Mouse (Mus musculus): ENCODE results near the gene Nrtn. TPM values are rescaled to one million over a fixed set of nuclear protein-coding genes. Genes with fewer than 3 reads are reported as not detected.

Gene Nrtn
- polyA plus RNA-seq, 1 experiment from 2014 or later = 2.9 TPM

DNA sequence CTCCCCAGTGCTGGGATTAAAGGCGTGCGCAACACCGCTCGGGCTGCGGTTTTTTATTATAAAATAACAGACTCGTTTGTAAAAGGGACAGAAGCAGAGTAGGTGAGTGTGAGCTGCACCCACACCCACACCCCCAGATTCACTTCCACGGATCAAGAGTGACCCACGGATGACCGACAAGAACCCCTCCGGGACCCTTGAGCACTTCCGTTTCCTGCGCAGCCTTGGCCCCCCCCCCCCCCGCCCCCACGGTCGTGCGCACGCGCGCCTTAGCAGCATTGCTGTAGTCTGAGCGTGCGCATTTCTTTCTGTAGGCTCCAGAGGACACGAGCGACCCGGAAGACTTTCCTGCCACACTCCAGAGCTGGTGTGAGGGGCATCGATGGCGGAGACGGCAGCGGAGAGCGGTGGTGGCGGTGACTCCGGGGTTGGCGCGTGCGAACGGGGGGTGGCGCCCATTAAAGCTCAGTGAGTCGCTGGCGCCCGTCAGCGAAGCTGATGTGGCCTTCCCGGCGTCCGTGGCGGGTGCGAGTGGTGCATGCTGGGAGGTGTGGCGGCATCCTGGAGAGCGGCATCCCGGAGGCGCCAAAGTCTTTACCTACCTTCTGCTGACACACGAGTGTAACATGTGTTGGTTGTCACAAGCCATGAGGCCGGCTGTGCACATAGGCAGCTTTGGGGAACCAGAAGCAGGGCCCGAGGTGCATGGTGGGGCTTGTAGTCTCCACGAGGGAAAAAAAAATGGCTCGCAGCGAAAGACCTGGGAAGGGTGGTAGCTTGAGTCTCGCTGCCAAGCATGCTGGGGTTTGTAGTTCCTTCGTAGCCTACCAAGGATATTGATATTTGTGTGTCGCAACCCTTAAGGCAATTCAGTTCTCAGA, 7.4 kb upstream of the Nrtn start, which contains the start of gene Dus3l:
TSS of gene Dus3l (plus strand) at position 284 of the 881 bp plus-strand sequence.
- Histone ChIP-seq H3K4me2 (ENCODE audit: low read depth, low read length) (peak within 1 kb of the TSS; percentile 67), H3K36me3 (ENCODE audit: control insufficient read depth, insufficient read depth, low read length) (peaks cover 26% of the 10 kb centered on the region), H3K4me1 (ENCODE audit: control insufficient read depth, insufficient read depth, low read length) (peaks cover 9% of the 10 kb centered on the region; the same call in 1 of the 2 replicates), H3K27me3 (ENCODE audit: control insufficient read depth, insufficient read depth, low read length) (peaks cover 2% of the 10 kb centered on the region), H3K4me3 (ENCODE audit: low read depth, low read length) (peak within 1 kb of the TSS; percentile 55), H3K27ac (ENCODE audit: low read depth, low read length) (peak within 1 kb of the TSS; percentile 93), H3K9me3 (ENCODE audit: control insufficient read depth, low read length) (no peaks in the 10 kb centered on the region), H3K9ac (replicated peaks; ENCODE audit: low read depth, low read length) (peak within 1 kb of the TSS; percentile 57)
- WGBS = 2% methylated on average over 55 of the region's 58 CpGs
- peak; percentile 83 for ATAC-seq (ENCODE audit: low read depth)

DNA sequence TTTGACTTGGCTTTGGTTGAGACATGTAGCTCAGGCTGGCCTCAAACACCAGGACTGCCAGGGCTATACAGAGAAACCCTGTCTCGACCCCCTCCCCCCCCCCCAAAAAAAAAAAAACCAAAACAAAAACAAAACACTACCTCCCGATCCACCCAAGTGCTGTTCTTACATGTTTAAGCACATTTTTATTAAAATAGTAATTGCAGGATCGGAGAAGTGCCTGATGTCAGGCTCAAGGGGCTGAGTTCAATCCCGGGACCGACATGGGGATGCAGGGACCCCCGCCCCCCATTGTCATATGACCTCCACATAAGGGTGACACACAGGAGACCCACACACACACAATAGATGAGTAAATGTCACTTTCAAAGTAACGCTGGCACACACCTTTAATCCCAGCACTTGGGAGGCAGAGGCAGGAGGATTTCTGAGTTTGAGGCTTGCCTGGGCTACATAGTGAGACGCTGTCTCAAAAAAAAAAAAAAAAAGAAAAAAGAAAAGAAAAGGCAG, 6.5 kb upstream of the Nrtn start:
- Histone ChIP-seq H3K4me1 (ENCODE audit: control insufficient read depth, insufficient read depth, low read length) (peaks cover 9% of the 10 kb centered on the region; the same call in 1 of the 2 replicates), H3K9ac (replicated peaks; ENCODE audit: low read depth, low read length) (no peak overlapping the region)
- WGBS = 77% methylated on average over 8 of the region's 8 CpGs

GRCm38 (mm10) chr17:56762769-56763731, 5.7 kb upstream of the Nrtn start:
- H3K4me3 ChIP-seq (ENCODE audit: low read depth, low read length) = no peak overlapping the region
- peak overlapping the region; percentile 71; the same call in 1 of the 2 replicates for H3K4me2 ChIP-seq (ENCODE audit: low read depth, low read length)
- H3K9me3 ChIP-seq (ENCODE audit: control insufficient read depth, low read length) = no peaks in the 10 kb centered on the region
- H3K36me3 ChIP-seq (ENCODE audit: control insufficient read depth, insufficient read depth, low read length) = peaks cover 12% of the 10 kb centered on the region
- H3K27me3 ChIP-seq (ENCODE audit: control insufficient read depth, insufficient read depth, low read length) = peaks cover 4% of the 10 kb centered on the region
- WGBS = 52% methylated on average over 27 of the region's 27 CpGs
- H3K27ac ChIP-seq (ENCODE audit: low read depth, low read length) = peak overlapping the region; percentile 94
- peaks cover 9% of the 10 kb centered on the region; the same call in 1 of the 2 replicates for H3K4me1 ChIP-seq (ENCODE audit: control insufficient read depth, insufficient read depth, low read length)
- no peak; the same call in 1 of the 2 replicates for ATAC-seq (ENCODE audit: low read depth)
- H3K9ac ChIP-seq (replicated peaks; ENCODE audit: low read depth, low read length) = no peak overlapping the region; the same call in 1 of the 2 replicates

More for the DNA sequence above, 6.5 kb upstream of the Nrtn start:
- peak overlapping the region; percentile 55; the same call in 1 of the 2 replicates for H3K4me3 ChIP-seq (ENCODE audit: low read depth, low read length)
- peak overlapping the region; percentile 45 for H3K4me2 ChIP-seq (ENCODE audit: low read depth, low read length)
- no peaks in the 10 kb centered on the region for H3K9me3 ChIP-seq (ENCODE audit: control insufficient read depth, low read length)
- H3K27me3 ChIP-seq (ENCODE audit: control insufficient read depth, insufficient read depth, low read length) = peaks cover 2% of the 10 kb centered on the region
- H3K36me3 ChIP-seq (ENCODE audit: control insufficient read depth, insufficient read depth, low read length) = peaks cover 19% of the 10 kb centered on the region
- H3K27ac ChIP-seq (ENCODE audit: low read depth, low read length) = no peak overlapping the region
- no peak for ATAC-seq (ENCODE audit: low read depth)

GRCm38 (mm10) chr17:56761991-56762410, 4.7 kb upstream of the Nrtn start:
- H3K4me1 ChIP-seq (ENCODE audit: control insufficient read depth, insufficient read depth, low read length) = peaks cover 12% of the 10 kb centered on the region; the same call in 1 of the 2 replicates
- peak overlapping the region; percentile 46 for H3K4me3 ChIP-seq (ENCODE audit: low read depth, low read length)
- 0% methylated on average over 25 of the region's 28 CpGs for WGBS
- H3K4me2 ChIP-seq (ENCODE audit: low read depth, low read length) = peak overlapping the region; percentile 71
- H3K9ac ChIP-seq (replicated peaks; ENCODE audit: low read depth, low read length) = peak overlapping the region; percentile 65
- 0 out of 2 replicates have a peak, but pooled peaks cover 4% of the 10 kb centered on the region for H3K36me3 ChIP-seq (ENCODE audit: control insufficient read depth, insufficient read depth, low read length)
- H3K27ac ChIP-seq (ENCODE audit: low read depth, low read length) = peak overlapping the region; percentile 94
- peaks cover 13% of the 10 kb centered on the region for H3K27me3 ChIP-seq (ENCODE audit: control insufficient read depth, insufficient read depth, low read length)
- ATAC-seq (ENCODE audit: low read depth) = peak; percentile 26
- no peaks in the 10 kb centered on the region for H3K9me3 ChIP-seq (ENCODE audit: control insufficient read depth, low read length)

DNA sequence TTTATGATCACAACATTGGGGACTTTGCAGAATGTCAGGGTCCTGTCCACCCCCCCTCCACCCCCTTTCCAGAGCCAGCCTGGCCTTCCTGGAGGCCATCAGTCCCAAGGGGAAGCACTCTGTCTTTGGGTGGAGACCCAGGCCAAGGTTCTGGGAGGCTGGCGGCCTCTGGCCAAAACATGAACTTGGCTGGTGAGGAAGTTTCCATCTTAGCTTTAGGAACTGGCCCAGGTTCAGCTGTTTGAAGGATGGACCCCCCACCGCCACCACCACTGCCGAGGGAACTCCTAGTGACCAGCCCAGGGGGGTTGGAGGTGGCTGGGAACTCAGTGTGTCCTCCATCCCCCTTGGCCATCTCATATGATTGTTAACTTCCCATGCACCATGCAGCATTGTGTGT, 3.7 kb upstream of the Nrtn start:
- Histone ChIP-seq H3K27ac (ENCODE audit: low read depth, low read length) (no peak overlapping the region), H3K27me3 (ENCODE audit: control insufficient read depth, insufficient read depth, low read length) (peaks cover 19% of the 10 kb centered on the region), H3K4me2 (ENCODE audit: low read depth, low read length) (no peak overlapping the region), H3K4me1 (ENCODE audit: control insufficient read depth, insufficient read depth, low read length) (peaks cover 15% of the 10 kb centered on the region; the same call in 1 of the 2 replicates), H3K4me3 (ENCODE audit: low read depth, low read length) (no peak overlapping the region), H3K9me3 (ENCODE audit: control insufficient read depth, low read length) (no peaks in the 10 kb centered on the region), H3K36me3 (ENCODE audit: control insufficient read depth, insufficient read depth, low read length) (no peaks in the 10 kb centered on the region), H3K9ac (replicated peaks; ENCODE audit: low read depth, low read length) (no peak overlapping the region)
- WGBS = 77% methylated on average over 3 of the region's 3 CpGs
- no peak for ATAC-seq (ENCODE audit: low read depth)

- Histone ChIP-seq H3K4me2 (ENCODE audit: low read depth, low read length) (no peak overlapping the region), H3K4me3 (ENCODE audit: low read depth, low read length) (no peak overlapping the region), H3K4me1 (ENCODE audit: control insufficient read depth, insufficient read depth, low read length) (0 out of 2 replicates have a peak, but pooled peaks cover 11% of the 10 kb centered on the region), H3K9me3 (ENCODE audit: control insufficient read depth, low read length) (no peaks in the 10 kb centered on the region), H3K9ac (replicated peaks; ENCODE audit: low read depth, low read length) (no peak overlapping the region), H3K27me3 (ENCODE audit: control insufficient read depth, insufficient read depth, low read length) (peaks cover 37% of the 10 kb centered on the region), H3K36me3 (ENCODE audit: control insufficient read depth, insufficient read depth, low read length) (no peaks in the 10 kb centered on the region), H3K27ac (ENCODE audit: low read depth, low read length) (no peak overlapping the region)
- 45% methylated on average over 7 of the region's 7 CpGs for WGBS
- ATAC-seq (ENCODE audit: low read depth) = no peak
Observed at GRCm38 (mm10) chr17:56759261-56759660, 1.9 kb upstream of the Nrtn start.

- Histone ChIP-seq H3K4me2 (ENCODE audit: low read depth, low read length) (no peak overlapping the region), H3K9ac (replicated peaks; ENCODE audit: low read depth, low read length) (no peak overlapping the region), H3K4me1 (ENCODE audit: control insufficient read depth, insufficient read depth, low read length) (0 out of 2 replicates have a peak, but pooled peaks cover 11% of the 10 kb centered on the region), H3K36me3 (ENCODE audit: control insufficient read depth, insufficient read depth, low read length) (no peaks in the 10 kb centered on the region), H3K27me3 (ENCODE audit: control insufficient read depth, insufficient read depth, low read length) (peaks cover 48% of the 10 kb centered on the region), H3K27ac (ENCODE audit: low read depth, low read length) (no peak overlapping the region), H3K4me3 (ENCODE audit: low read depth, low read length) (no peak overlapping the region), H3K9me3 (ENCODE audit: control insufficient read depth, low read length) (no peaks in the 10 kb centered on the region)
- 8% methylated on average over 12 of the region's 12 CpGs for WGBS
- ATAC-seq (ENCODE audit: low read depth) = no peak
Observed at GRCm38 (mm10) chr17:56758132-56758531, 802 bp upstream of the Nrtn start.

DNA sequence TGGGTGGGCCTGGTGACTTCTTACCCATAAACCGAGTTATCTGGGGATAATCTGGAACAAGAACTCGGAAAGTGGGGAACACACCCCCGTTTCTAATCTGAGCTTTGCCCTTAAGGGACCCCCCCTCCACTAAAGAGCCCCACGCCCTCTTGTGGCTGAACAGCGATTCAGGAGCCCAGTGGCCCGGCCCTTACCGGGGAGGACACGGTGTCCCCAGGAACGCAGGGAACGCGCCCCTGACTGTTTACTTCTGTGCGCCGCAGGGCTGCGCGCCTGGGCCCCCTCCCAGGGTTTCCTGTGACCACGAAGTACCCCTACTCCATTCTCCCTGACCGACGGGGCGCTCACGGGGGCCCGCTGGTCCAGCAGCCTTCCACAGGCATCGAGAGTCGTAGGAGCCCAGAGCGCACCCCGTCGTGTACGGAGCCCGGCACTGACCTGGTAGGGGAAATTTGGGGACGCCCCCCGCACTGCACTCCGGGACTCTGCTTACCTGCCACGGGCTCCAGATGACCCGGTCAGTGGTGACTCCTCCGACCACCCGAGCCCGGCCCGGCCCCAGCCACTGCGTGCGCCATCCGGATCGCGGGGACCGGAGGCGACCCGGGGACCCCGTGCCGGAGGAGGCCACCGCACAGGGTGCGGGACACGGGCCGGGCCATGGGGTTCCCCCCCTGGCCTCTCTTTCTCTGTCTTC, 479 bp downstream of the Nrtn start:
- 2% methylated on average over 36 of the region's 51 CpGs for WGBS
- Histone ChIP-seq H3K27ac (ENCODE audit: low read depth, low read length) (no peak overlapping the region), H3K4me2 (ENCODE audit: low read depth, low read length) (peak overlapping the region; percentile 59), H3K4me3 (ENCODE audit: low read depth, low read length) (peak overlapping the region; percentile 35), H3K4me1 (ENCODE audit: control insufficient read depth, insufficient read depth, low read length) (0 out of 2 replicates have a peak, but pooled peaks cover 7% of the 10 kb centered on the region), H3K9ac (replicated peaks; ENCODE audit: low read depth, low read length) (peak overlapping the region; percentile 46; the same call in 1 of the 2 replicates), H3K36me3 (ENCODE audit: control insufficient read depth, insufficient read depth, low read length) (no peaks in the 10 kb centered on the region), H3K27me3 (ENCODE audit: control insufficient read depth, insufficient read depth, low read length) (peaks cover 58% of the 10 kb centered on the region), H3K9me3 (ENCODE audit: control insufficient read depth, low read length) (no peaks in the 10 kb centered on the region)
- ATAC-seq (ENCODE audit: low read depth) = 0 out of 2 replicates have a peak, but pooled peaks have one; percentile 2

Measured in neural tube, embryonic 14.5 days (tissue).